Mouse (Mus musculus) forebrain, embryonic 16.5 days (tissue): ENCODE results near the gene Fam169b. TPM values are rescaled to one million over a fixed set of nuclear protein-coding genes. Genes with fewer than 3 reads are reported as not detected.
"Not testable (repeated sequence)": the region's sequence is repeated elsewhere in the genome, so short reads cannot be mapped to it uniquely, and the experiment has no call there.

Experiments
- ATAC-seq: fragments of 200-750 bp; cut with Nextera tagmentation; 2 replicates; pipeline ENCODE4 v1.8.0; 2017; ENCODE audit warnings: mild to moderate bottlenecking, moderate library complexity
- H3K27ac ChIP-seq: fragments of 300-500 bp; sonication (generic); 2 replicates; pipeline ENCODE4 v1.5.1; 2014; ENCODE audit warnings: low read length, control low read depth
- H3K27me3 ChIP-seq: fragments of 300-500 bp; sonication (generic); replicated peaks from 2 replicates; pipeline ENCODE4 v1.6.1; 2014; ENCODE audit warnings: low read length; ENCODE audit not compliant: control insufficient read depth, insufficient read depth
- H3K36me3 ChIP-seq: fragments of 300-500 bp; sonication (generic); 2 replicates; pipeline ENCODE4 v1.6.1; 2014; ENCODE audit not compliant: control insufficient read depth, insufficient read depth
- H3K4me1 ChIP-seq: fragments of 300-500 bp; sonication (generic); replicated peaks from 2 replicates; pipeline ENCODE4 v1.6.1; 2014; ENCODE audit warnings: low read length; ENCODE audit not compliant: control insufficient read depth, insufficient read depth
- H3K4me2 ChIP-seq: fragments of 300-500 bp; sonication (generic); 2 replicates; pipeline ENCODE4 v1.6.1; 2014; ENCODE audit warnings: mild to moderate bottlenecking, low read length, control low read depth
- H3K4me3 ChIP-seq: fragments of 300-500 bp; sonication (generic); replicated peaks from 2 replicates; pipeline ENCODE4 v1.5.1; 2014; ENCODE audit warnings: mild to moderate bottlenecking, low read length, control low read depth
- H3K9ac ChIP-seq: fragments of 300-500 bp; sonication (generic); replicated peaks from 2 replicates; pipeline ENCODE4 v1.6.1; 2014; ENCODE audit warnings: low read depth, low read length, control low read depth
- H3K9me3 ChIP-seq: fragments of 300-500 bp; sonication (generic); 2 replicates; pipeline ENCODE4 v1.6.1; 2016; ENCODE audit warnings: low read length; ENCODE audit not compliant: control insufficient read depth
- WGBS: fragments of 180-500 bp; shearing (Covaris S2); extraction: QIAGEN DNeasy Blood & Tissue Kit; methylation state at CpG from one replicate; pipeline ENCODE4 v1.1.7; 2014; 5-methylcytosine and 5-hydroxymethylcytosine counted together
- polyA plus RNA-seq: library from polyadenylated mRNA; unstranded; fragments of >200 nt; fragmentation: Nextera tagmentation; extraction: Ambion mirVana; gene quantifications from 2 replicates; pipeline ENCODE4 v1.2.1, GENCODE M21; 2015

Fam169b gene
- polyA plus RNA-seq, 1 experiment from 2014 or later: not detected

DNA sequence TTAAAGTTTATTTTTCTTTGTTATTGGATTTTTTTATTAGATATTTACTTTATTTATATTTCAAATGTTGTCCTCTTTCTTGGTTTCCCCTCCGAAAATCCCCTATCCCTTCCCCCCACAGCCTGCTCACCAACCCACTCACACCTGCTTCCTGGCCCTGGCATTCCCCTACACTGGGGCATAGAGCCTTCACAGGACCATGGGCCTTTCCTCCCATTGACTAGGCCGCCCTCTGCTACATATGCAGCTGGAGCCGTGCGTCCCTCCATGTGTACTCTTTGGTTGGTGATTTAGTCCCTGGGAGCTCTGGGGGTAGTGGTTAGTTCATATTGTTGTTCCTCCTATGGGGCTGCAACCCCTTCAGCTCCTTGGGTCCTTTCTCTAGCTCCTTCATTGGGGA, 14.4 kb downstream of the Fam169b start:
- H3K4me1 ChIP-seq, H3K9ac ChIP-seq, H3K36me3 ChIP-seq, H3K27ac ChIP-seq, H3K4me2 ChIP-seq, H3K9me3 ChIP-seq, H3K4me3 ChIP-seq, H3K27me3 ChIP-seq, ATAC-seq: not testable (repeated sequence)
- WGBS: 89% methylated on average over 4 of the region's 4 CpGs

- 95% methylated on average over 8 of the region's 8 CpGs for WGBS
- no peak overlapping the region for H3K9ac ChIP-seq
- H3K4me1 ChIP-seq: no peaks in the 10 kb centered on the region
- no peak for ATAC-seq
- no peak overlapping the region for H3K27ac ChIP-seq
- no peaks in the 10 kb centered on the region for H3K36me3 ChIP-seq
- H3K9me3 ChIP-seq: no peaks in the 10 kb centered on the region
- H3K4me2 ChIP-seq: no peak overlapping the region
- H3K4me3 ChIP-seq: no peak overlapping the region
- no peaks in the 10 kb centered on the region for H3K27me3 ChIP-seq
Measured at GRCm38 (mm10) chr7:68289081-68289480, 15.4 kb downstream of the Fam169b start.

DNA sequence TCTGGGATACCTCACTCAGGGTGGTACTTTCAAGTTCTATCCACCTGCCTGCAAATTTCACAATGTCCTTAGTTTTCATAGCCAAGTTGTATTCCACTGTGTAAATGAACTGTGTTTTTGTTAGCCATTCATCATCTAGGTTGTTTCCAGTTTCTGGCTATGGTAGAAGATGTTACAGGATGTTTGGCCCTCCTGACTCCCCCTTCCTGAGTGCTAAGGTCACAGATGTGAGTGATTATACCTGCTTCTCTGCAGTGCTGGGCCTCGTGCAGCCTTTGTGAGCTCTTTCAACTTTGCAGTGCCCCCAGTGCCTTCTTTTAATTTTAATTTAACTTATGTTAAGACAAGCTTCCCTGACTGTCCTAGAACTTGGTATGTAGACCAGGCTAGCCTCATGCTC, 18.0 kb downstream of the Fam169b start:
- no peak overlapping the region for H3K4me3 ChIP-seq
- no peaks in the 10 kb centered on the region for H3K36me3 ChIP-seq
- no peaks in the 10 kb centered on the region for H3K4me1 ChIP-seq
- no peak overlapping the region for H3K9ac ChIP-seq
- WGBS: 85% methylated on average over 1 of the region's 1 CpGs
- H3K27me3 ChIP-seq: no peaks in the 10 kb centered on the region
- no peak for ATAC-seq
- no peak overlapping the region for H3K27ac ChIP-seq
- H3K9me3 ChIP-seq: no peaks in the 10 kb centered on the region
- no peak overlapping the region for H3K4me2 ChIP-seq

GRCm38 (mm10) chr7:68293997-68294789, 20.6 kb downstream of the Fam169b start:
- Histone ChIP-seq H3K36me3 (no peaks in the 10 kb centered on the region), H3K9me3 (no peaks in the 10 kb centered on the region), H3K27me3 (no peaks in the 10 kb centered on the region), H3K27ac (no peak overlapping the region), H3K4me3 (no peak overlapping the region), H3K9ac (no peak overlapping the region), H3K4me2 (no peak overlapping the region), H3K4me1 (no peaks in the 10 kb centered on the region)
- WGBS: 70% methylated on average over 16 of the region's 16 CpGs
- no peak for ATAC-seq

GRCm38 (mm10) chr7:68296487-68296886, 22.8 kb downstream of the Fam169b start:
- Histone ChIP-seq H3K27me3 (no peaks in the 10 kb centered on the region), H3K4me2 (no peak overlapping the region), H3K36me3 (no peaks in the 10 kb centered on the region), H3K4me1 (no peaks in the 10 kb centered on the region), H3K4me3 (no peak overlapping the region), H3K9me3 (no peaks in the 10 kb centered on the region), H3K9ac (no peak overlapping the region), H3K27ac (no peak overlapping the region)
- ATAC-seq: no peak
- WGBS: 96% methylated on average over 5 of the region's 5 CpGs

DNA sequence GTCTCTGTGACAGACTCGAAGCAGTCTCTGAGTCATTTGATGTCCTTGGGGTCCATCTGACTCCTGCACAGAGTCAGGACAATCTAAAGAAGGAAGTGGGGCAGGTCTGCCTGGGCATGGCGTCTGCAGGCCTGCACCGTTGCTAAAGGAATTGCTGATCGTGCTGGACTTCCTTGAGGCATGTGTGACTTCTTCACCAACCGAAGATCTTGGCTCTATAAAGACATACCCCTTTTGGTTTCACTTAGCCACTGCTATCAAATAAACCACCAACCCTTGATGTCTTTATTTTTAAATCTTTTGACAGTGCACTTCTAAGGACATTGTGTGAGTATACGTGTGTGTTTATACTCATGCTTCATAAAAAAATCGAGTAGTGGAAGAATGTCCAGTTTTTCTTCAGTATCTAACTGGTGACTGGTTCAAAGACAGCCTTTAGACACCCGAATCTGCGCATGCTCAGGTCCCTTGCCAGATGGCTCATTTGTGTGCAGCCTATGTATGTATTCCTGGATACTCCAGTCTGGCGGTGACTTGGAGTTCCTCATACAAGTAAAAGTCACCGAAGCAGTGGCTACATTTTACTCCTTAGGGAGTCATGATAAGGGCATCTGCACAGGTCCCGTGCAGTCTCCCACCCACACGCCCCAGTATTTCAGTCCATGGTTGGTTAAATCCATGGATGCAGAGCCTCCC, 24.9 kb downstream of the Fam169b start:
- Histone ChIP-seq H3K27me3 (no peaks in the 10 kb centered on the region), H3K9ac (no peak overlapping the region), H3K27ac (no peak overlapping the region), H3K4me2 (no peak overlapping the region), H3K4me1 (peaks cover 3% of the 10 kb centered on the region; the same call in 1 of the 2 replicates), H3K4me3 (no peak overlapping the region), H3K9me3 (no peaks in the 10 kb centered on the region), H3K36me3 (no peaks in the 10 kb centered on the region)
- no peak for ATAC-seq
- 88% methylated on average over 13 of the region's 13 CpGs for WGBS

GRCm38 (mm10) chr7:68301160-68301559, 27.5 kb downstream of the Fam169b start:
- no peak overlapping the region for H3K9ac ChIP-seq
- H3K4me3 ChIP-seq: no peak overlapping the region
- H3K9me3 ChIP-seq: no peaks in the 10 kb centered on the region
- H3K27me3 ChIP-seq: no peaks in the 10 kb centered on the region
- H3K36me3 ChIP-seq: no peaks in the 10 kb centered on the region
- ATAC-seq: no peak
- no peak overlapping the region for H3K4me2 ChIP-seq
- no peak overlapping the region for H3K27ac ChIP-seq
- H3K4me1 ChIP-seq: peaks cover 3% of the 10 kb centered on the region; the same call in 1 of the 2 replicates
- 83% methylated on average over 7 of the region's 7 CpGs for WGBS

DNA sequence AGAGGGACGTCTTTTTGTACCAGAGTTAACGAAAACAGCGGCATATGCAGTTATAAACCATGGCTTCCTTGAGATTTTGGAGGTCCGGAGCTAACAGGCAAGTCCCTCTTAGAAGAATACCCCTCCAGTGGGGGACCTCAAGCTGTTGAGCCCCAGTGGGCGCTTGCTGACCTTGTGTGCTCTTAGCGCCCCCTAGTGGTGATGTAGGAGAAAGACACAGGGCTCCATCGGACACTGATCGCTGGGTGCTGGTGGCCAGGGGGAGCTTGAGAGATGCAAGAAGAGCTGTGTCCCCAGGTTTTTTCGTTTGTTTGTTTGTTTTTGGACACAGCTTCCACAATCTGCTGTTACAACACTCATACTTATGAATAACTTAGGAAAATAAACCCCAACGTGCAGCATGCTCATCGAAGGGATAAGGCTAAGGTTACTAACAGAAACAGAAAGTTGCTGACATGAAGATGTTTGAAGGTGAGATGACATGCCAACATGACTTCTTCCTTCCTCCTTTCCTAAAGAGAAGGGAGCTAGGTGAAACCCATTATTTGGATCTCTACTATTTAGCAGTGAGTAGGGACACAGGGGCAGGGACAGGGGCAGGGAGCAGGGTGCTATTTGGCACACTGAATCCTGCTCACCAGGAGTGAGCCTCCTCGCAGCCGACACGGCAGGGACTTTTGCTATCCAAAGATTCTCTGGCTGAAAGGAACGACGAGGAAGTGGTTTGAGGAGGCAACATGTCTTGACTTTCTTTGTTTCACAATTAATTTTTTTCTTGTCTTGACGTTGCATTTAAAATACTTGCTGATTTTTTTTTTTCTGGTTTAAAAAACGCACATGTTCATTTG, 29.2 kb downstream of the Fam169b start:
- Histone ChIP-seq H3K9ac (no peak overlapping the region), H3K4me1 (peaks cover 3% of the 10 kb centered on the region; the same call in 1 of the 2 replicates), H3K4me3 (no peak overlapping the region; the same call in 1 of the 2 replicates), H3K27me3 (no peaks in the 10 kb centered on the region), H3K9me3 (no peaks in the 10 kb centered on the region), H3K4me2 (peak overlapping the region; percentile 31), H3K27ac (no peak overlapping the region), H3K36me3 (no peaks in the 10 kb centered on the region)
- 31% methylated on average over 18 of the region's 18 CpGs for WGBS
- peak; percentile 87 for ATAC-seq

GRCm38 (mm10) chr7:68303685-68304084, 30.0 kb downstream of the Fam169b start:
- no peak overlapping the region for H3K9ac ChIP-seq
- 81% methylated on average over 6 of the region's 6 CpGs for WGBS
- no peaks in the 10 kb centered on the region for H3K36me3 ChIP-seq
- H3K4me2 ChIP-seq: no peak overlapping the region
- ATAC-seq: no peak
- no peak overlapping the region for H3K4me3 ChIP-seq
- no peaks in the 10 kb centered on the region for H3K27me3 ChIP-seq
- H3K27ac ChIP-seq: no peak overlapping the region
- H3K4me1 ChIP-seq: peaks cover 3% of the 10 kb centered on the region; the same call in 1 of the 2 replicates
- no peaks in the 10 kb centered on the region for H3K9me3 ChIP-seq
